Mouse (Mus musculus): ENCODE results near the gene Ascc3.

GRCm38 (mm10) chr10:50792840-50793239, 200.4 kb downstream of the Ascc3 start:
- no peak for TF ChIP-seq CTCF (IDR thresholded peaks at IDR 0.05; ENCODE audit: control insufficient read depth, insufficient read depth, insufficient read length)
- no peak for TF ChIP-seq MYOD1 (IDR thresholded peaks at IDR 0.05; ENCODE audit: control insufficient read depth, insufficient read length, low read depth)
- no peak for TF ChIP-seq MAX (IDR thresholded peaks at IDR 0.05)
